Mouse (Mus musculus) bone marrow, adult 2 months (tissue): Measurements from ENCODE around the gene Klf1.
A peak's percentile ranks its signal among the peaks of the same experiment; 100 is the strongest.

Source experiments
- CTCF ChIP-seq: fragments of 200-500 bp; IDR thresholded peaks from 2 replicates; pipeline ENCODE4 v1.5.1; 2011; ENCODE audit warnings: low read length, control low read depth; ENCODE audit not compliant: control insufficient read depth, insufficient read depth
- POLR2A ChIP-seq: fragments of 200-500 bp; IDR thresholded peaks from 2 replicates; pipeline ENCODE4 v1.6.1; 2011; ENCODE audit warnings: low read depth, mild to moderate bottlenecking, control low read depth, low read length, borderline replicate concordance; ENCODE audit not compliant: control insufficient read depth

DNA sequence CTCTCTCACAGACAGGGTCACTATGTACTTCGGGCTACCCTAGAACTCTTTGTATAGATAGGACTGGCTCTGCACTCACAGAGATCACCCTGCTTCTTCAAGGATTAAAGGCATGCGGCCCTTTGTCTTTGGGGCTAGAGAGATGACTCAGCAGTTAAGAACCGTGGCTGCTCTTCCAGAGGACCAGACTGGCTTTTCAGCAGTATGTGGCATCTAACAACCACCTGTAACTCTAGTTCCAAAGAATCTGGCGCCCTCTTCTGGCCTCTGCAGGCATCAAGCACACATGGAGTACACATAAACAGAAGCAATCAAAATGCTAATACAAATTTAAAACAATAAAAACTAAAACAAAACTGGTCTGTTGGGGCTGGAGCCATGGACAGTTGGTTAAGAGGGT is 12.2 kb downstream of the Klf1 start:
- peak; percentile 37; the same call in 1 of the 2 replicates for TF ChIP-seq CTCF
- TF ChIP-seq POLR2A: no peak
